Mouse (Mus musculus) urinary bladder, adult 18-20 months (tissue): ENCODE results near the gene Casq1.

ENCODE experiments used
- DNase-seq, 2 experiments: peaks; one replicate each; pipeline ENCODE4 v3.0.0; 2022; ENCODE audit warnings: low spot score in 2 of 2, mixed read lengths in 2 of 2

Casq1 gene

GRCm38 (mm10) chr1:172183056-172183455, 36.6 kb downstream of the Casq1 start:
- DNase-seq, result no peak

GRCm38 (mm10) chr1:172181777-172182176, 37.9 kb downstream of the Casq1 start:
- DNase-seq, result no peak

- no peak for DNase-seq
Measured at GRCm38 (mm10) chr1:172180881-172181280, 38.8 kb downstream of the Casq1 start.

- no peak for DNase-seq
Measured at GRCm38 (mm10) chr1:172179102-172179501, 40.6 kb downstream of the Casq1 start.

GRCm38 (mm10) chr1:172177791-172178190, 41.9 kb downstream of the Casq1 start:
- no peak for DNase-seq

GRCm38 (mm10) chr1:172173181-172173580, 46.5 kb downstream of the Casq1 start:
- no peak for DNase-seq

- DNase-seq, result no peak
Measured at GRCm38 (mm10) chr1:172172381-172172780, 47.3 kb downstream of the Casq1 start.

- no peak for DNase-seq
Measured at GRCm38 (mm10) chr1:172169809-172170208, 49.9 kb downstream of the Casq1 start.

GRCm38 (mm10) chr1:172167911-172168310, 51.8 kb downstream of the Casq1 start:
- DNase-seq, result no peak

GRCm38 (mm10) chr1:172162959-172163358, 56.7 kb downstream of the Casq1 start:
- no peak for DNase-seq

GRCm38 (mm10) chr1:172162009-172162408, 57.7 kb downstream of the Casq1 start:
- no peak for DNase-seq

- DNase-seq, result no peak
Measured at GRCm38 (mm10) chr1:172160508-172160907, 59.2 kb downstream of the Casq1 start.

- no peak for DNase-seq
Measured at GRCm38 (mm10) chr1:172159970-172160369, 59.7 kb downstream of the Casq1 start.
